Mouse (Mus musculus): ENCODE measurements around the gene Tmem185a.
"Not testable (repeated sequence)": the region's sequence is repeated elsewhere in the genome, so short reads cannot be mapped to it uniquely, and the experiment has no call there.

Gene Tmem185a

GRCm38 (mm10) chrX:70476792-70477776 is at the start of gene Tmem185a:
Gene Tmem185a (minus strand): TSS chrX:70477180.
- CTCF ChIA-PET = interaction anchor here in 1 of 4 experiments (0.7 kb wide), 1 partner anchor 131 kb away, joined by 3 read pairs; no protein-coding TSS in a partner anchor
- POLR2A ChIA-PET = interaction anchor here in 2 of 4 experiments (0.5 to 0.8 kb wide), 4 partner anchors 91 to 1268 kb away, joined by 3 to 4 read pairs (median 3); no protein-coding TSS in a partner anchor

GRCm38 (mm10) chrX:70514413-70514812 is 37.4 kb upstream of the Tmem185a start:
- POLR2A ChIA-PET, CTCF ChIA-PET: not testable (repeated sequence)

GRCm38 (mm10) chrX:70487328-70487727 is 10.3 kb upstream of the Tmem185a start:
- CTCF ChIA-PET, POLR2A ChIA-PET: not testable (repeated sequence)

GRCm38 (mm10) chrX:70482154-70482553 is 5.2 kb upstream of the Tmem185a start:
- CTCF ChIA-PET = no interaction called here
- POLR2A ChIA-PET = no interaction called here

- ChIA-PET CTCF (no interaction called here), POLR2A (interaction anchor here in 1 of 4 experiments (0.5 kb wide), 1 partner anchor 934 kb away, joined by 3 read pairs; no protein-coding TSS in a partner anchor)
Measured at GRCm38 (mm10) chrX:70478701-70479100, 1.7 kb upstream of the Tmem185a start.

- POLR2A ChIA-PET = no interaction called here
- CTCF ChIA-PET = interaction anchor here in 1 of 4 experiments (0.6 kb wide), 1 partner anchor 147 kb away, joined by 10 read pairs; no protein-coding TSS in a partner anchor
Measured at GRCm38 (mm10) chrX:70475215-70475765, 1.7 kb downstream of the Tmem185a start.

GRCm38 (mm10) chrX:70466897-70467296 is 10.1 kb downstream of the Tmem185a start:
- CTCF ChIA-PET = interaction anchor here in 1 of 4 experiments (0.6 kb wide), 1 partner anchor 420 kb away, joined by 3 read pairs; no protein-coding TSS in a partner anchor

GRCm38 (mm10) chrX:70465489-70465888 is 11.5 kb downstream of the Tmem185a start:
- POLR2A ChIA-PET = no interaction called here
- CTCF ChIA-PET = no interaction called here

More at GRCm38 (mm10) chrX:70466897-70467296, 10.1 kb downstream of the Tmem185a start:
- POLR2A ChIA-PET = interaction anchor here in 1 of 4 experiments (0.7 kb wide), 1 partner anchor 115 kb away, joined by 3 read pairs; no protein-coding TSS in a partner anchor

- POLR2A ChIA-PET = no interaction called here
- CTCF ChIA-PET = no interaction called here
Measured at GRCm38 (mm10) chrX:70463621-70464020, 13.4 kb downstream of the Tmem185a start.

- CTCF ChIA-PET, POLR2A ChIA-PET: not testable (repeated sequence)
Measured at GRCm38 (mm10) chrX:70452359-70452758, 24.6 kb downstream of the Tmem185a start.

- CTCF ChIA-PET, POLR2A ChIA-PET: not testable (repeated sequence)
Measured at GRCm38 (mm10) chrX:70425473-70425872, 51.5 kb downstream of the Tmem185a start.
